Mouse (Mus musculus): ENCODE measurements around the gene Ndufb4. TPM values are rescaled to one million over a fixed set of nuclear protein-coding genes. Genes with fewer than 3 reads are reported as not detected.

Gene Ndufb4
- polyA plus RNA-seq, 1 experiment from 2014 or later, result 59.0 TPM

DNA sequence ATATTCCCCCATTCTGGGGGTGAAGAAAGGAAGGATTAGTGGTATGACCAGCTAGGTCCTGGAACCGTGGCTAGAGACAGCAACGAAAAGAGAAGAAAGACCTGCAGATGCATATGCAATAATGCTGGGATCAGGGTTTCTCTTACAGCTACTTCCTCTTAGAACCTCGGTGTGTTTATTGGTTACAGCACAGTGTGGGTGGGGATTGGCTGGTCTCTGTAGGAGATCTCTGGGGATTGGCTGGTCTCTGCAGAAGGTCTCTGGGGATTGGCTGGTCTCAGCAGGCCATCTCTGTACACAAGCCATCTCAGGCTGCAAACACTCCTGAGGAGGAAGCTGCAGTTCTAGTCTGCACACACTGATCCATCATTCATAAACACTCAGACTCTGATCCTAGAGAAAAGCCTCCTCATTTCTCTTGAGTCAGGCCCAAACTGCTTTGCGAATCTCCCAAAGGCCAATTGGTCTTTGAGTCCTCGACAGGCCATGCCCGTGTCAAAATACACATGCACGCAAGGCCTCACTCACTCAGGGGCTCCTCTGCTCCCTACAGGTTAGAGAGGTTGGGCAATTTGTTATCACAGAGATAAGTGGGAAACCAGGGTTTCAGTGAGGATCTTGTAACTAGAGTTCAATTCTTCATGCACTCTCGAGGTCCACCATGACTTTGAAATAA lies 35.1 kb upstream of the Ndufb4 start:
- DNase-seq (ENCODE audit: low spot score) (no peak), ATAC-seq (replicated peaks; ENCODE audit: insufficient number of reproducible peaks, low FRiP score, low TSS enrichment, low read depth) (no peak)

DNA sequence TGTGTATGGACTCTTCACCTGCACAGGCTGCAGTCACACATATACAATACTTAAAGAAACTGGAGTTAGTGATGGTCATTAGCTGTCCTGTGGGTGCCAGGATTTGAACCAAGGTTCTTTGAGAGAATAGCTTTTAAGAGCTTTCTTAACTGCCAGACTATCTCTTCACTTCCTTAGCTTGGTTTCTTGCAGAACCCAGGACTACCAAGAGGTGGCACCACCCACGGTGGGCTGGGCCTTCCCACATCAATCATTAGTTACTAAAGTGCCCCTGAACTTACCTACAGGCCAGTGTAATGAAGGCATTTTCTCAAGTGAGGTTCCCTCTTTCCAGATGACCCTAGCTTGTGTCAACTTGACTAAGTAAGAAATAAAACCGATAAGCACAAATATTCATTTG lies 33.9 kb upstream of the Ndufb4 start:
- no peak for ATAC-seq (replicated peaks; ENCODE audit: insufficient number of reproducible peaks, low FRiP score, low TSS enrichment, low read depth)
- Histone ChIP-seq H3K4me2 (ENCODE audit: low read depth, low read length) (no peak overlapping the region), H3K4me1 (ENCODE audit: control insufficient read depth, insufficient read depth, low read length) (peaks cover 3% of the 10 kb centered on the region; the same call in 1 of the 2 replicates), H3K9ac (replicated peaks; ENCODE audit: low read length) (no peak overlapping the region), H3K9me3 (replicated peaks; ENCODE audit: control insufficient read depth, low read length) (no peaks in the 10 kb centered on the region), H3K27ac (replicated peaks; ENCODE audit: low read depth, low read length) (no peak overlapping the region), H3K27me3 (ENCODE audit: control insufficient read depth, insufficient read depth, low read length) (no peaks in the 10 kb centered on the region), H3K4me3 (ENCODE audit: low read depth, low read length) (no peak overlapping the region), H3K36me3 (replicated peaks; ENCODE audit: control insufficient read depth, insufficient read depth, low read depth, low read length) (no peaks in the 10 kb centered on the region)
- no peak for DNase-seq (ENCODE audit: low spot score)
- WGBS, result 72% methylated on average over 2 of the region's 2 CpGs

More for the DNA sequence above, 35.1 kb upstream of the Ndufb4 start:
- peaks cover 3% of the 10 kb centered on the region; the same call in 1 of the 2 replicates for H3K4me1 ChIP-seq (ENCODE audit: control insufficient read depth, insufficient read depth, low read length)
- 72% methylated on average over 8 of the region's 8 CpGs for WGBS
- H3K4me3 ChIP-seq (ENCODE audit: low read depth, low read length), result no peak overlapping the region
- H3K9me3 ChIP-seq (replicated peaks; ENCODE audit: control insufficient read depth, low read length), result no peaks in the 10 kb centered on the region
- H3K4me2 ChIP-seq (ENCODE audit: low read depth, low read length), result no peak overlapping the region
- H3K36me3 ChIP-seq (replicated peaks; ENCODE audit: control insufficient read depth, insufficient read depth, low read depth, low read length), result no peaks in the 10 kb centered on the region
- no peaks in the 10 kb centered on the region for H3K27me3 ChIP-seq (ENCODE audit: control insufficient read depth, insufficient read depth, low read length)
- no peak overlapping the region for H3K27ac ChIP-seq (replicated peaks; ENCODE audit: low read depth, low read length)
- no peak overlapping the region for H3K9ac ChIP-seq (replicated peaks; ENCODE audit: low read length)

- no peak for DNase-seq (ENCODE audit: low spot score)
- H3K36me3 ChIP-seq (replicated peaks; ENCODE audit: control insufficient read depth, insufficient read depth, low read depth, low read length), result no peaks in the 10 kb centered on the region
- H3K27ac ChIP-seq (replicated peaks; ENCODE audit: low read depth, low read length), result no peak overlapping the region
- ATAC-seq (replicated peaks; ENCODE audit: insufficient number of reproducible peaks, low FRiP score, low TSS enrichment, low read depth), result no peak
- H3K9me3 ChIP-seq (replicated peaks; ENCODE audit: control insufficient read depth, low read length), result no peaks in the 10 kb centered on the region
- H3K4me3 ChIP-seq (ENCODE audit: low read depth, low read length), result no peak overlapping the region
- H3K4me2 ChIP-seq (ENCODE audit: low read depth, low read length), result no peak overlapping the region
- no peaks in the 10 kb centered on the region for H3K27me3 ChIP-seq (ENCODE audit: control insufficient read depth, insufficient read depth, low read length)
- 72% methylated on average over 14 of the region's 14 CpGs for WGBS
- H3K9ac ChIP-seq (replicated peaks; ENCODE audit: low read length), result no peak overlapping the region
- peaks cover 3% of the 10 kb centered on the region; the same call in 1 of the 2 replicates for H3K4me1 ChIP-seq (ENCODE audit: control insufficient read depth, insufficient read depth, low read length)
These were observed 33.2 kb upstream of the Ndufb4 start for GRCm38 (mm10) chr16:37687301-37687980.

- Histone ChIP-seq H3K27ac (replicated peaks; ENCODE audit: low read depth, low read length) (no peak overlapping the region), H3K9me3 (replicated peaks; ENCODE audit: control insufficient read depth, low read length) (no peaks in the 10 kb centered on the region), H3K4me2 (ENCODE audit: low read depth, low read length) (no peak overlapping the region), H3K27me3 (ENCODE audit: control insufficient read depth, insufficient read depth, low read length) (no peaks in the 10 kb centered on the region), H3K4me1 (ENCODE audit: control insufficient read depth, insufficient read depth, low read length) (peaks cover 3% of the 10 kb centered on the region; the same call in 1 of the 2 replicates), H3K4me3 (ENCODE audit: low read depth, low read length) (no peak overlapping the region), H3K36me3 (replicated peaks; ENCODE audit: control insufficient read depth, insufficient read depth, low read depth, low read length) (no peaks in the 10 kb centered on the region), H3K9ac (replicated peaks; ENCODE audit: low read length) (no peak overlapping the region)
- ATAC-seq (replicated peaks; ENCODE audit: insufficient number of reproducible peaks, low FRiP score, low TSS enrichment, low read depth) (no peak), DNase-seq (ENCODE audit: low spot score) (no peak)
- 80% methylated on average over 12 of the region's 12 CpGs for WGBS
These were observed 32.6 kb upstream of the Ndufb4 start for GRCm38 (mm10) chr16:37686834-37687233.

DNA sequence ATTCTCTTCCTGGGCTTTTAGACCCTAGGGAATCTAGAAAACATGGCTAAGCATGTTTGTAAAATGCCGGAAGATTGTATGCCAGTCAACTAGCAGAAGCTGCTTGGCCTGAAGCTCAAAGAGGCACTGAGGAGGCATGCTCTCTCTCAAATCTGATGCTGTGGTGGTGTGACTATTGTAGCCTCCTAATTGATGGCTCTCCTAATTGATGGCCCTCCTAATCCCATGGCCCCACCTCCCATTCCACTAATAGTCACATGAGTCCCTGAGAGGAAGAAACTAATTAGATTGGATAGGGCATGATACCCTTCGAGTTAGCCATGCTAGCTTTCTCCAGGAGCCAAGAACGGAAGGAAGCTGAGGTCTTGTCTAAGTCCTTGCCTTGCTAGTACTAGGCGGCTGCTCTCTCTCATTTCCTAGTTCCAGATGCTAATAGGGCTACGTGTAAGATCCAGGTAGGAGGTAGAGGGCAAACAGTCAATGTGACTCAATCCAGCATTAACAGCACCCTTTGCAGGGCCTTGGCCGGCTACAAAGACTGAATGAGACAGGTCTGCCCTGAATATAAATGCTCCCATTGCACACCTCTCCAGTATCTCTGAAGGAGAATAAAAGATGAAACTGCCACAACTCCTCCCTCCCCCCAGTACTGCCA lies 31.8 kb upstream of the Ndufb4 start:
- DNase-seq (ENCODE audit: low spot score) (no peak), ATAC-seq (replicated peaks; ENCODE audit: insufficient number of reproducible peaks, low FRiP score, low TSS enrichment, low read depth) (no peak)
- Histone ChIP-seq H3K27ac (replicated peaks; ENCODE audit: low read depth, low read length) (no peak overlapping the region), H3K36me3 (replicated peaks; ENCODE audit: control insufficient read depth, insufficient read depth, low read depth, low read length) (no peaks in the 10 kb centered on the region), H3K9ac (replicated peaks; ENCODE audit: low read length) (no peak overlapping the region), H3K4me2 (ENCODE audit: low read depth, low read length) (no peak overlapping the region), H3K4me3 (ENCODE audit: low read depth, low read length) (no peak overlapping the region), H3K27me3 (ENCODE audit: control insufficient read depth, insufficient read depth, low read length) (no peaks in the 10 kb centered on the region), H3K4me1 (ENCODE audit: control insufficient read depth, insufficient read depth, low read length) (peaks cover 3% of the 10 kb centered on the region; the same call in 1 of the 2 replicates), H3K9me3 (replicated peaks; ENCODE audit: control insufficient read depth, low read length) (no peaks in the 10 kb centered on the region)
- WGBS, result 63% methylated on average over 6 of the region's 6 CpGs

DNA sequence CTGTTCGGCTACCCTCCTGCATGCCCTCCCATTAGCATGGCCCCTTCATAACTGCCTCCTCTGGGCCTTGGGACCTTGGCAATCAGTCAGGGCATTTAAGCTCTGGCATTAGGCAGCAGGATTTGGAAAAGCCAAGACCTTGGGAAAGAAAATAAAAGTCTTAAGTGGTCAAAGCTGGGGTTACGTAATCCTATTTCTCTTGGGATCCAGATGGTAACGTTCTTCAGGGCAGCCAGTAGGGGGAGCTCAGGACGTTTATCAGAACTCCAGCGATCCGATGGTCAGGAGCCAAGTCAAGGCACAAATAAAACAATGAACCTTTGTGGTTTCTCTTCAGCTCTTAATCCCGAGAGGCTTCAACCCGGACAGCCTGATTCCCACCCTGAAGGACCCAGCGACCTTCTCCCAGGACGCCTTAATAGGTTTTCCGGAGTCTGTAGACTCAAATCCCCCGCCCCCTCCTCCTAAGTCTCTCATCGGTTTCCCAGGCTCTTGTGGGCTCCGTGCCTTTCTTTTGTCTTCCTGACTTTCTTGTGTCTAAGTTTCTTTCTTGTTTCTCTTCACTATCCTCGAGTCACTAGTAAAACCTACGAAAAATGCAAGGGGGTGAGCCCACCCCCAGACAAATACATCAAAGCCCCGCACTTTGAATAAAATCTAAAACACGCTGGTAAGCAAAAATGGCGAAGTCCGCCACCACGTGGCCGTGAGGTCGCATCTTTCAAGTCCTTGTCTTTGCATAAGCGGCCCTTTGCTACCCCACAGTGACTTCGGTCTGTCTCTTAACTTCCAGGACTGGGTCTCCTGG lies 30.6 kb upstream of the Ndufb4 start:
- no peaks in the 10 kb centered on the region for H3K36me3 ChIP-seq (replicated peaks; ENCODE audit: control insufficient read depth, insufficient read depth, low read depth, low read length)
- H3K9ac ChIP-seq (replicated peaks; ENCODE audit: low read length), result peak overlapping the region; percentile 63
- H3K27me3 ChIP-seq (ENCODE audit: control insufficient read depth, insufficient read depth, low read length), result no peaks in the 10 kb centered on the region
- ATAC-seq (replicated peaks; ENCODE audit: insufficient number of reproducible peaks, low FRiP score, low TSS enrichment, low read depth) (peak; percentile 35), DNase-seq (ENCODE audit: low spot score) (peak; percentile 96)
- H3K4me2 ChIP-seq (ENCODE audit: low read depth, low read length), result peak overlapping the region; percentile 47
- peaks cover under 1% of the 10 kb centered on the region; the same call in 1 of the 2 replicates for H3K4me1 ChIP-seq (ENCODE audit: control insufficient read depth, insufficient read depth, low read length)
- H3K9me3 ChIP-seq (replicated peaks; ENCODE audit: control insufficient read depth, low read length), result no peaks in the 10 kb centered on the region
- peak overlapping the region; percentile 26 for H3K4me3 ChIP-seq (ENCODE audit: low read depth, low read length)
- WGBS, result 1% methylated on average over 25 of the region's 25 CpGs
- peak overlapping the region; percentile 53 for H3K27ac ChIP-seq (replicated peaks; ENCODE audit: low read depth, low read length)

DNA sequence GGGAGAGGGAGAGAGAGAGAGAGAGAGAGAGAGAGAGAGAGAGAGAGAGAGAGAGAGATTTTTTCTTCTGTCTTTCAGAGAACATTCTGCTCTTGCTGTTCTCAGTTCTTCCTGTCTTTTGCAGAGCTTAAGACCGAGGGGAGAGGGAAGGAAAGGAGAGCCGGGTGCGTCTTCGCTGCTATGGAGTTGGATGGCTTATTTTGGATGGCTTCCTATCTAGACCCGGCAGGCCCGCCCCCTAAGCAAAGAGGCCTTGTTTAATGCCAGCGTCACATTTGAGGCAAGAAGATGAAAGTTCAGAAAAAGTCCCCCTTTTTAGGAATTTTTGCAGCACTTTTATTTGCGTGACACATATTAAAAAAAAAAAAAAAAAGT lies 30.0 kb upstream of the Ndufb4 start:
- WGBS, result 18% methylated on average over 8 of the region's 8 CpGs
- no peaks in the 10 kb centered on the region for H3K9me3 ChIP-seq (replicated peaks; ENCODE audit: control insufficient read depth, low read length)
- peak overlapping the region; percentile 4 for H3K9ac ChIP-seq (replicated peaks; ENCODE audit: low read length)
- no peaks in the 10 kb centered on the region; the same call in 1 of the 2 replicates for H3K4me1 ChIP-seq (ENCODE audit: control insufficient read depth, insufficient read depth, low read length)
- no peaks in the 10 kb centered on the region for H3K36me3 ChIP-seq (replicated peaks; ENCODE audit: control insufficient read depth, insufficient read depth, low read depth, low read length)
- ATAC-seq (replicated peaks; ENCODE audit: insufficient number of reproducible peaks, low FRiP score, low TSS enrichment, low read depth) (no peak), DNase-seq (ENCODE audit: low spot score) (peak; percentile 40)
- no peak overlapping the region for H3K4me3 ChIP-seq (ENCODE audit: low read depth, low read length)
- no peaks in the 10 kb centered on the region for H3K27me3 ChIP-seq (ENCODE audit: control insufficient read depth, insufficient read depth, low read length)
- no peak overlapping the region; the same call in 1 of the 2 replicates for H3K27ac ChIP-seq (replicated peaks; ENCODE audit: low read depth, low read length)
- peak overlapping the region; percentile 10; the same call in 1 of the 2 replicates for H3K4me2 ChIP-seq (ENCODE audit: low read depth, low read length)
